Mouse (Mus musculus) thymus, adult 2 months (tissue): ENCODE data around the gene Rasl10a. TPM values are rescaled to one million over a fixed set of nuclear protein-coding genes. Genes with fewer than 3 reads are reported as not detected.

Experiments
- DNase-seq: peaks from one replicate; pipeline ENCODE4 v3.0.0; 2021
- H3K27ac ChIP-seq: fragments of 200-500 bp; 2 replicates; pipeline ENCODE4 v1.5.1; 2012; ENCODE audit warnings: low read length, control low read depth; ENCODE audit not compliant: control insufficient read depth, insufficient read depth
- H3K27me3 ChIP-seq: fragments of 200-500 bp; 2 replicates; pipeline ENCODE4 v1.6.1; 2012; ENCODE audit warnings: mild to moderate bottlenecking, low read length, moderate library complexity, mixed read lengths; ENCODE audit not compliant: control insufficient read depth, insufficient read depth
- H3K36me3 ChIP-seq: fragments of 200-500 bp; 2 replicates; pipeline ENCODE4 v1.6.1; 2012; ENCODE audit warnings: mild to moderate bottlenecking, low read length, moderate library complexity; ENCODE audit not compliant: control insufficient read depth, insufficient read depth
- H3K4me1 ChIP-seq: fragments of 200-500 bp; replicated peaks from 2 replicates; pipeline ENCODE4 v1.6.1; 2012; ENCODE audit warnings: low read length; ENCODE audit not compliant: control insufficient read depth, insufficient read depth
- H3K4me3 ChIP-seq: fragments of 200-500 bp; 2 replicates; pipeline ENCODE4 v1.5.1; 2012; ENCODE audit warnings: mild to moderate bottlenecking, low read length, control low read depth, moderate library complexity; ENCODE audit not compliant: control insufficient read depth, insufficient read depth
- CTCF ChIP-seq: fragments of 200-500 bp; IDR thresholded peaks from 2 replicates; pipeline ENCODE4 v1.5.1; 2012; ENCODE audit warnings: mild to moderate bottlenecking, control low read depth, low read length, moderate library complexity, borderline replicate concordance; ENCODE audit not compliant: control insufficient read depth, poor library complexity, insufficient read depth; ENCODE audit errors: extremely low read depth
- POLR2A ChIP-seq: fragments of 200-500 bp; IDR thresholded peaks from 2 replicates; pipeline ENCODE4 v1.6.1; 2012; ENCODE audit warnings: mild to moderate bottlenecking, low read length, control low read depth, moderate library complexity; ENCODE audit not compliant: control insufficient read depth, poor library complexity, insufficient read depth; ENCODE audit errors: extremely low read depth
- WGBS: fragments of 180-500 bp; shearing (Covaris S2); methylation state at CpG from one replicate; pipeline ENCODE4 v1.1.7; 2018; 5-methylcytosine and 5-hydroxymethylcytosine counted together
- polyA plus RNA-seq: library from polyadenylated mRNA; depleted of rRNA; stranded (reverse); fragments of >200 nt; gene quantifications from 2 replicates; pipeline ENCODE4 v1.2.3, GENCODE M21; 2012

The Rasl10a gene
- polyA plus RNA-seq, 1 experiment: 6.5 TPM

DNA sequence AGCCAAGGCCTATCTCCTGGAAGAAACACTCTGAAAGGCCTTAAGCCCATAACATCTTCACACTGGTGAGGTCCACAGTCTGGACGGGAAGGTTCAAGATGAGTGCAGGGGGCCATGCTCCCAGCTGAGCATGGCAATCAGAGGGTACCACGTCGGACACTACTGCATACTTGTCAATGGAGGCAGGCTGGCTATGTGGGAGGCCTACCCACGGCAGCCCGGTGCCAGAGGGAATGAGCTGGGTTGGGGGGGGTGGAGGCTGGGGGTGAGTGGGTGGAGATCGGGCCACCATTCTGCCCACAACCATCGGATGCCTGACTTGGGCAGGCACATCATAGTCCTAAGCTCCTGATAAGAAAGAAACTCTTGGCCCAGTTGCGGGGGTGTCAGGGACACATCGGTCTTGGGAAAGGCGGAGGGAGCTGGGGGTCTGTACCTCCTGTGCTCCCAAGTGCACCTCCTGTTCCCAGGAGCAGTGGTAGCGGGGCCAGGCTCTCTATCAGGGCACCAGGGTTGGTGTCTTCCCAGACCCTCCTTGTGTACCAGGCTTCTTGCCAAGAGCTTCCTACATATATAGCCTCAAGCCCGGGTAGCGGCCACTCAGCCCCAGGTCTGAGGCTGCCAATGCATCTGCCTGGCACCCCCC lies 5.1 kb downstream of the Rasl10a start:
- DNase-seq: no peak
- TF ChIP-seq POLR2A: no peak
- TF ChIP-seq CTCF: no peak
- Histone ChIP-seq H3K4me1 (peaks cover 22% of the 10 kb centered on the region), H3K4me3 (no peak overlapping the region), H3K27me3 (peaks cover 44% of the 10 kb centered on the region), H3K36me3 (peaks cover under 1% of the 10 kb centered on the region; the same call in 1 of the 2 replicates), H3K27ac (no peak overlapping the region)
- 81% methylated on average over 13 of the region's 13 CpGs for WGBS

DNA sequence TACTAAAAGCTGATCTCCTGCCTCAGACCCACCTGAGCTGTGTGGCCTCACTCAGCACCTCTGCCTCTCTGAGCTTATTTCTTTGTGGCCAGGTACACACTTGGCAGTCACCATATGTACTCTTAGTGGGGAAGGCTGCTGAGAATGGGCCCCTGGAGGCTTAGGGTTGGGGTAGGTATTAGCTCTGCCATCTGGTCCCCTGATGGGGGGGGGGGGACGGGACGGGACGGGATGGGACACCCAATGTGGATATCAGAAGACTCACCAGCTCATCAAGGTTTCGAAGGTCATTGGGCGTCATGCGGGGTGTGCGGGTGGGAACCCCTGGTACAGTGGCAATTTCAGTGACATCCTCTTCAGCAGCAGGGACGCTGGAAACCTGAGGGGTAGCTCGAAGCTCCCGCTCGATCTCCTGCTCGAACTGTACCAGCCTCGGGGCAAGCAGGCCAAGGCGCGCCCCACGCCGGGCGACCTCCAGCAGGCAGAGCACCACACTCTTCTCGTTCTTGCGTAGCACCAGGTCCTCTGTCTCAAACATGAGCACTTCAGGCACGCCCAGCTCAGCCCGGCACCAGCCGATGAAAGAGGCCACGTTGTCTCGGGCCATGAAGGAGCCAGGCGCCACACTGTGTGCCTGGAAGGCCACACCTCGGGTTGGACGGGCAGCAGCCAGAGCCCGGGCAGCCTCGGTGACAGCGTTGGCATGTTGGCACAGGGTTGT lies 5.8 kb downstream of the Rasl10a start:
- H3K36me3 ChIP-seq: peaks cover 8% of the 10 kb centered on the region
- H3K4me1 ChIP-seq: peaks cover 17% of the 10 kb centered on the region
- H3K27ac ChIP-seq: no peak overlapping the region
- WGBS: 78% methylated on average over 31 of the region's 31 CpGs
- no peak for DNase-seq
- no peak overlapping the region for H3K4me3 ChIP-seq
- H3K27me3 ChIP-seq: peaks cover 39% of the 10 kb centered on the region
- TF ChIP-seq CTCF (no peak), POLR2A (no peak)

DNA sequence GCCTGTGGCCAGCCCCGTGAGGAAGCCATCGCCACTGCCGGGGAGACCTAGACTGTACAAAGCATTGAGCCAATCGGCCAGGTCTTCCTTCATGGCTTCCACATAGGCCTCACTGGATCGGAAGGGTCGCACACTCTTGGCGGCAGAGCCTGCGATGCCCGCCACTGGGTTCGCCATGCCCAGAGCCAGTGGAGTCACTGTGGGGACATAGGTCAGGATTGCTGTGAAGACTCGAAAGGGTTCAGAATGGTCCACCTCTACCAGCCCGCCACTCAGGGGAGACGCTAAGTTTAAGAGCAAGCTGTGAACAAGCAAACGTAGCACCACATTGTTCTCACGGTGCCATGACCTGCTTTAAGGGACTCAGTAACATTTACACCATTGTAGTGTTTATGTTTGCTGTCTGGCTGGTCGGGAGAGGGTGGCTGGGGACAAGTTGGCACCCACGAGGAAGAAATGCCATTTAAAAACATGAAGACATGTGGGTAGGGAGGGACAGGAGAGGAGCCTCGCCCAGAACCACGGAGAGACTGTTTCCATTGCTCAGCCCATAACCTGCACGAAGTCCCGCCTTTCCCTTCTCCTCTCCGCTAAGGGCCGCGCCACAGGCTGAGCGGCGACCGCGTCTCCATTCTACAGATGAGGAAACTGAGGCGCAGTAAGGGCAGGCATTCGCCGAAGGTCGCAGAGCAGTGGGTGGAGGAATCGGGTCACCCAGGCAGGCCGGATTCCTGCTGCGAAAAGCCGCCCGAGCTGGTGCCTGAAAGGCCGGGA lies 6.5 kb downstream of the Rasl10a start:
- WGBS: 34% methylated on average over 38 of the region's 38 CpGs
- peaks cover 16% of the 10 kb centered on the region for H3K36me3 ChIP-seq
- no peak overlapping the region for H3K27ac ChIP-seq
- no peak for TF ChIP-seq POLR2A
- 0 out of 2 replicates have a peak, but pooled peaks have one; percentile 5 for TF ChIP-seq CTCF
- H3K4me3 ChIP-seq: peak overlapping the region; percentile 54
- peaks cover 17% of the 10 kb centered on the region for H3K4me1 ChIP-seq
- peaks cover 32% of the 10 kb centered on the region for H3K27me3 ChIP-seq
- no peak for DNase-seq

DNA sequence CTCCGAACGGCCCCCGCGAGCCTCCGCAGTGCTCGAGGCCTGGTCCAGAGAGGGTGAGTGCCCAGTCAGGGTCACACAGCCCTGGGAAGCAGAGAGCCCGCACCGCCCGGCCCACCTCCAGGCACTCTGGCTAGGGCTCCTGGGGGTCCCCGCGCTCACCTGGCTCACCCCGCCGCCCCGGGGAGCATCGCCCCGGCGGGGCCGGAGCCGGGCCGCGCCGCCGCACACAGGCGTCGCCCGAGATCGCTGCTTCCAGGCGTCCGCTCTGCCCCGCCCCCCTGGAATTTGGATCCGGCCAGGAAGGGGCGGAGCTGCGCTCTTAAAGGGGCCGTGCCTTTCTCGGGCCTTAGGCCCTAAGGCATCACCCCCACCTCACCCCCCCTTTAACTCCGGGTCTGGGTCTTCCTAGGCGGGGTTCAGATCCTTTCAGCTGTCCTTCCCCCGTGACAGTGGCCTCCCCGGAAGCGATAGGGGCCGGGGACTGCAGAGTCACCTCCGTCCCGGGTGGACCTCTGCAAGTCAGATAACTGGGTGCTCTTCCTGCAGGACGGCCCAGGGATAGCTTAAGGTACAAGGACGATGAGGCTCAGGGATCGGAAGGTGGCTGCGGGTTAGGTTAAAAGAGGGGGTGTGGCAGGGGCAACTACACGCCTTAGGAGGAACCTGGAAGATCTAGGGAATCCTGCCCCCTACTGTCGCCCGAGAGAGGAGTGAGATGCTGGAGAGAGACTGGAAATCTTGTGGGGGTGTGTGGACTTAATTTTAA lies 7.3 kb downstream of the Rasl10a start, which contains the start of gene Gas2l1:
Gene Gas2l1 (minus strand): TSS at position 272 of the 766 bp plus-strand sequence.
- peak within 1 kb of the TSS; percentile 54 for H3K4me3 ChIP-seq
- no peak within 1 kb of the TSS for H3K27ac ChIP-seq
- TF ChIP-seq CTCF: no peak
- TF ChIP-seq POLR2A: no peak
- H3K4me1 ChIP-seq: peaks cover 17% of the 10 kb centered on the region
- peak; percentile 46 for DNase-seq
- 3% methylated on average over 50 of the region's 50 CpGs for WGBS
- peaks cover 19% of the 10 kb centered on the region for H3K36me3 ChIP-seq
- peaks cover 27% of the 10 kb centered on the region for H3K27me3 ChIP-seq

DNA sequence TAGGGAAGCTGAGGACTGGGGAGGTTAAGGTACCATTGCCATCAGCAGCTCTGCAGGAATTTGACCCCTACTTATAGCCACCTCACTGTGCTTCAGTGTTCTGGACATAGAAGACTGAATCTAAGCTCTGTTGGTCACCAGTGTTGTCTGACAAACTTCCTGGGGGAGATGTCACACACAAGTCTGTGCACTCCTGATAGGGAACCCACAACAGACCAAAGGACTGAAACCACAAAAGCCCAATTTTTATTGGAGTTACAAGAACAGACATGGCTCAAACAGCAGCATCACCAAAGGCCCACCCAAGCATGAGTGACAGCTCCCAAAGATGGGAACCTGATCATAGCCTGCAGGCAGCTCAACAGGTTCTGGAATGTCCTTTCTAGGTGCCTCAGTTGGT lies 9.1 kb downstream of the Rasl10a start:
- Histone ChIP-seq H3K4me3 (no peak overlapping the region), H3K36me3 (peaks cover 37% of the 10 kb centered on the region), H3K27me3 (peaks cover 17% of the 10 kb centered on the region), H3K27ac (no peak overlapping the region), H3K4me1 (peaks cover 7% of the 10 kb centered on the region)
- TF ChIP-seq CTCF (no peak), POLR2A (no peak)
- DNase-seq: no peak

DNA sequence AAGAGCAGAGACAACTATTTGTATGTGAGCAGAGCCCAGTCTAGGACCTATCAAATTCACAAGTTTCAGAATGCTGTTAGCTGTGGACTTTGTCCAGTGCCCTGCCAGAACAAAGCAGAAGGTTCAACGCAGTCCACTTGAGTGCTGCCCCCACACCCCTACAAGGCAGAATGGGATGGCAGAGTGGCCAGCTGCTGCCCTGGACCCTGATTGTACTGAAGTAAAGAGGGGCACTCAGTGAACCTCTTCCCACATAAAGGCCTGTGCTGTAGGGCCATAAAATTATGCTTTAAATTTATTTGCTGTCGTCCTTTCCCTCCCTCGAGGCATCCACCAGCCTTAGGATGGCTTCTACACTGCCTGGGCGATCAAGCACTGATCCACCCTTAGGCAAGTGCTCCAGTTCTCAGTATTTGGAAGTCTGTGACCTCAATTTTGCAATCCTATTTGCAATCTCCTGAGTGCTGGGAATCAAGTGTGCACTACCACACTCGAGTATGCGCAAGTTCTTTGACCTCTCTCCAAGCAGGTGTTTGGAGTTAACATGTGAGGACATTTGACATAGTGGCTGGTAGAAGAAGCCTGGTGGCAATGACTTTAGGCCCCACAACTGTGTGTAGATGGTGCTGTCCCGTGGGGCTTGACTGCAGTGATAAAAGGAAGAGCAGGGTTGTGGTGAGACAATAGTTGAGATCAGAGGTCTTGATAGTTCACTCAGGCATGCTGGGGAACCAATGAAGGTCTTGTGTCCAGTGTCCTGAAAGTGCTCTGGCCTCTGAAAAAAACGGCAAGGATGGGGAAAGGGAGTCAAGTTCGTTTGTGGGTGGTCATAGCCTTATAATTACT lies 10.4 kb downstream of the Rasl10a start:
- TF ChIP-seq POLR2A (no peak), CTCF (no peak)
- no peak overlapping the region for H3K4me3 ChIP-seq
- H3K27ac ChIP-seq: no peak overlapping the region
- H3K4me1 ChIP-seq: peaks cover 6% of the 10 kb centered on the region
- 82% methylated on average over 9 of the region's 9 CpGs for WGBS
- no peak for DNase-seq
- peaks cover 50% of the 10 kb centered on the region for H3K36me3 ChIP-seq
- H3K27me3 ChIP-seq: peaks cover 14% of the 10 kb centered on the region
